Mouse (Mus musculus): ENCODE measurements around the gene Plekhh3.

Gene Plekhh3

GRCm38 (mm10) chr11:101120545-101121188, 50.5 kb downstream of the Plekhh3 start:
- DNase-seq (ENCODE audit: low spot score in 2 of 2) = no peak

DNA sequence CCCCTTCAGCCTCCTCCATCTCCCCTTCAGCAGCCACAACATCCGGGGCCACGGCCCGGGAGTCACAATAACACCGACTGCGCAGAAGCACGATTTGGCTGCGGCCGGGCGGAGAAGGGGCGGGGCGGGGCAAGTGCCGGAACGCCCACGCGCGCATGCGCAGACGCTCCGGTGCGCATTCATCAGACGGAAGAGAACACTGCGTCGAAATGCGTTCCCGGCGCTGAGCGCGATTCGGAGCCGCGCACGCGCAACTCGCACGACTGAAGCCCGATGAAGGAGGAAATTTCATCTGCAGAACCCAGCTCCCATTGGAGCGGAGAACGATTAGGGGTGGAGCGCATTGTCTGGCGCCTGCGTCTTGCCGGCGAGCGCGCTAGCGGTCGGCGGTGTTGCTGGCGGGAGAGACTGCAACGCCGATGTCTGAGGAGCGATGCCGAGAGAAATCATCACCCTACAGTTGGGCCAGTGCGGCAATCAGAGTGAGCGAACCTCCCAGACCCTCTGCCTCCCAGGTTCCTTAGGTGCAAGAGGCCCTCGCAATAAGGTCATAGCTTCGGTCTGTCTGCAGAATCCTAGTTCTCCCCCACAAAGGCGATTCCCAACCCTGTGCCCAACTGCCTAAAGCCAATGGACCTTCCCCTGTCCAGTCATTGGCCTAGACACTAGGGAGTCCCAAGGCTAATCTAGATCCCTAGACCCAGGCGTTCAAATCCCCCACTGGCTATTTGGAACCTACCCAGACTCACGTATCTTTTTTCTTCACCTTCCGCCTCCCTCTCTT, 51.2 kb downstream of the Plekhh3 start, which contains the start of the genes Retreg3 and Tubg1:
Retreg3 (minus strand) TSS at position 133 of the 784 bp plus-strand sequence.
Tubg1 (plus strand) TSS at position 178 of the 784 bp plus-strand sequence.
- peak; percentile 98 to 99 for DNase-seq (ENCODE audit: low spot score in 2 of 2)

DNA sequence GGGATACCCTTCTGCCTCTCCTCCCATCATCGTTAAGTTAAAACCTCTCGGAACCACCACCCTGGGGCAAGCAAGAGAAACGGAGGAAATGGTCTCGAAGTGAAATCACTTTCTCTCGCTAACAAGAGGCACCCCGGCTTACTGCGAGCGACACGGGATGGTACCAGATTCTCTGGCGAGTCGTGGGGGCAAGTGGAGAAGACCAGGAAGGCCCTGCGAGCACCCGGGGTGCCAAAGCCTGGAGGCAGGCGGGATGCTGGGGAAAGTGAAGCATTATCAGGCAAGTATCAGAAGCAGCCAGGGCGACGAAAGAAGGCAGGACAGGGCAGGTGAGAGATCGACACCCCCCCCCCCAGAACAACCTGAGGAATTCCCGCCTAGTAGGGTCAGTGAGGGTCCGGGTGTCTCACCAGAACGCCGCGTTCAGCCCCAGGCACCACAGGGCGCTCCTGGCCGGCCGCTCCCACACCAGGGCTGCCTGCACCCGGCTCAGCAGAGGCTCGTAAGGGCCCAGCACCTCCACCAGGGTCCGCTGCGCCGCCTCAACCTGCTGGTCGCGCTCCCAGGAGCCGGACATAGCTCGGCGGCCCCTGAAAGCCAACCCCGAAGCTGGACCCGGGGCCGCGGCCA, 51.9 kb downstream of the Plekhh3 start:
- DNase-seq (ENCODE audit: low spot score in 2 of 2) = no peak

DNA sequence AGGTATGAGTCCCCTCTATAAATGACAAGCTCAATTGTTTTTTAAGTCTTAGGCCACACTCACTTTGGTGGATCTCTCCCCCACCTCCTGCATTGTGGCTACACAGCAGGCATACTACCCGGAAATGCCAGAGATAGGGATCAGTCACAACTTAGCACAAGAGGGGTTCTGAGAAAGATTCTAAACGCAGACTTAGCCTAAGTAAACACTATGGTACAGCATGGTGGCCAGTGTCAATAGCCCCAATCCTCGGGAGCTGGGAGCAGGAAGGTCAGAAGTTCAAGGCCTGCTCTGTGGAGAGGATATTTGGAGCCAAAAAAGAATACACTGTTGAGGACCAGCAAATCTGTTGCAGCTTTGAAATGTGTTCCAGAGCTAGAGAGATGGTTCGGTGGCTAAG, 53.0 kb downstream of the Plekhh3 start:
- DNase-seq (ENCODE audit: low spot score in 2 of 2) = no peak

- no peak for DNase-seq (ENCODE audit: low spot score in 2 of 2)
These were observed 55.6 kb downstream of the Plekhh3 start for GRCm38 (mm10) chr11:101115564-101115963.

All from urinary bladder, postnatal 4 days (tissue).